ENCODE assay signal across 8 mouse cellular contexts in the genomic region with DNA sequence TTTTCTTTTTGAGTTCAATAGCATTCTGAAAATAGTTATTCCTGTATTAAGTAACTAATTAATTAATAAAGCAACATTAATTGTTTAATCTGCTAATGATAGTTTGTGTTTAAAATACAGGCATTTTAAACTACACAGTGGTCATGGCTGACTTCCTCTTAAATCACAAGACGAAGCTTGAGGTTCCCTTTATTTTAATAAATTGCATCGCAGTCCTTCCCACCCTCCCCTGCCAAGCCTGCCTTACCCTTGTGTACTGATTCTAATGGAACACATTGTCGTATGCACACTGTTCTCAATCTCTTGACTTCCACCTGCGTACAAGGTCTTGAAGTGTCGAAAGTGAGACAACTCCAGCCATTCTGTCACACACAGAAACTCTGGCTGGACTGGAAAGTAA.
"Had no signal": no experiment of that assay in that cellular context is flagged by ENCODE, and none has a peak within 500 bp of the region (broad histone marks: within the 10 kb centered on the region; RNA-seq: fewer than 3 reads in every experiment).

No protein-coding gene starts in this region.

- DNase-seq: kidney, adult 8-10 months; kidney, postnatal 36 days; liver; liver, embryonic 13.5 days; liver, postnatal 0 days; right cerebral cortex, postnatal 14 days; thymus, postnatal 14 days had no signal

- ATAC-seq: liver, postnatal 0 days; midbrain, embryonic 16.5 days had no signal
